Mouse (Mus musculus) thymus, postnatal 25 days (tissue): ENCODE results near the gene Rnase4.

Experiments
- DNase-seq: peaks from one replicate; pipeline ENCODE4 v3.0.0; 2022

Gene Rnase4

DNA sequence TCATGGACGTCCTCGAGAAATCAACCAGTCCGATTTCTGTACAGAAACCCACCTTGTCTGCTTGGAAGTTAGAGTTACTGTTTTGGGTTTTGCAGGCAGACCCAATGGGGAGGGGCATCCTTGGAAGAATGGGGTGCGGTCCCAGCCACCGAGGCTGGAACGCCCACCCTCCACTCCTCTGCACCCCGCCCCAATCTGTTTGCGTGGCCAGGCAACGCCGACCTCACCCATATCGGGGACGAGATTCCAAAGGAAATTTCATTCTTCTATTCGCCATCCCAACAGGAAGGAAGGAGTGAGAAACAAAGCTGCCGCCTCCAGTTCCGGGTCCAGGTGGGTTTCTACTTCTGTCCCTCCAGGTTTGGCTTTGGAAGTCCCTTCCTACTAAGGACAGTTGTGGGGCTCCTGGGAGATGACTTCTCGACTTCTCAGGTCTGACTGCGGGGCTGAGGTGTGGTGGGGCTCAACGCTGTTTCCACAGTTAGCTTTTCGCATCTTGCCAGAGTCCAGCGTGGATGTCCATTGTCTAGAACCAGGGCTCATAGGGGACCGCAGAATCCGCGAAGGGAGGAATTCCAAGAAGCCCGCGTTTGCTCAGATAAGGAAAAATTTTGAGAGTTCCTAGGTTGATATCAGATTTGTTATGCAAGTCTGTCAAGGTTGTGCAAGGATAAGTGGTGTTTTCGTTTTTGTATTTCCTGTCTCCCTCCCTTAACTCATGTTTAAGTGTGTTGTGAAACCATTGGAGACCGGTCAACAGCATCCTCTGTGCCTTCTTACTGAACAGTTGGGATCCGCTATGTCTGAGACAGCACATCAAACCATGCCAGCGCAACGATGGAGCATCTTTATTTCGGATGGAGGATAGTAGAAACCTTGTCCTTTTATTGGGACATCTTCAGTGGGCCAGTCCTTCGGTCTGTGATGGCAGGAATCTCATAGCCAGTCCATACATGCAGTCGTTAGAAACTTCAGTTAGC lies at the start of gene Rnase4, which contains the start of gene Ang:
Gene Rnase4, plus strand, starts transcription at position 157 of the 980 bp plus-strand sequence.
Gene Ang, plus strand, starts transcription at position 230 of the 980 bp plus-strand sequence.
- DNase-seq: no peak

DNA sequence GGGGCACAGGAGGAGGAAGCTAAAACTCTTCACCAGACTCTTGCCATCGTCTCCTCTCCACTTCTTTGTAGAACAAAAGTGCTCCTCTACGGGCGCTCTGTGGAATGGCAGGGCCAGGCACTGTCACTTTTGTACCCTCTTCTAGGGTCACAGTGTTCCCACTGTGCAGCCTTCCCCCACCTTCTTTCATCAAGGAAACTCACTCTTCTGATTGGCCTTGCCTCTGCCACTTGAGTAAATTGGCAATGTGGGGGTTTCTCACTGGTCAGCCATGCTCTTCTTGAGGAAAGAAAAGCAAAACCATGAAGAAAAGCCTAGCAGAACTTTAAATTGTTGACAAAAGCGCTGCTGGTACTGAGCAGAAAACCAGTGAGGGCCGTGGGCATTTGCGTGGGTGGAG lies 49.1 kb upstream of the Rnase4 start, which contains the start of gene Rnase9:
Gene Rnase9, minus strand, starts transcription at position 101 of the 400 bp plus-strand sequence.
- DNase-seq: no peak

DNA sequence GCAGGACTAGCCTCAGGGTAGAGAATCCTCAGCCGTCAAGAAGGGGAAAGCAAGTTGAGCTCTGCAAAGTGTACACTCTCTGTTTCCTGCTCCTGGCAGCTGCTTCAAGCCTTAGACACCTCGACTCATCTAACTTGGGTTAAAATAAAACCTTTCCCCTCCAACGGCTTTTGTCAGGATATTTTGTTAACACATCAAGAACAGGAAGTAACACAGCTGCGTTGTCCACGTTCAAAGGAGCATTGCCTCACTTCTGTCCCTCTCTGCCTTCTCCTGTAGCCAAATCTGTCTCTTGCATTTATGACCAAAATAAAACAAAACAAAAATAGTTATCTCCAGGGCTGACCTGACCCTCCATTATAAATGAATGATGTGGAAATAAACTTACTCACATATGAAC lies 43.0 kb upstream of the Rnase4 start:
- no peak for DNase-seq

DNA sequence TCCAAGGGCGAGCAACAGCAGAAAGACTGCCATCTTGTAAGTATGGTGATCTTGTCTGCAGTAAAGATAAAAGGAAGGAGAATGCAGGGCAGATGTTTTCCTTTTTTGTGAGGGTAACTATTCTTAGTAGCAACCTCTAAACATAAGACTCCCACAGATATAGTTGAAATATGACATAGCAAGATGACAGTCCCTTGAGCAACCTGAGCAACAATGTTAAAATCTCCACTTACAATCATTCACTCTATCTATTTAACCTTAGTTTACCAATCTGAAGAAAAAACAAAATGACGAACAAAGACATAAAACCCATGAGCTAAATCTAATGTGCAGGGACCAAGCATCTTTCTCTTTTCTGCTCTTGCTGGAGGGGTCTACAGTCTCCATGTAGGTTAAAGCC lies 40.8 kb upstream of the Rnase4 start, which contains the start of gene Rnase11:
Gene Rnase11, minus strand, starts transcription at position 101 of the 400 bp plus-strand sequence.
- no peak for DNase-seq

DNA sequence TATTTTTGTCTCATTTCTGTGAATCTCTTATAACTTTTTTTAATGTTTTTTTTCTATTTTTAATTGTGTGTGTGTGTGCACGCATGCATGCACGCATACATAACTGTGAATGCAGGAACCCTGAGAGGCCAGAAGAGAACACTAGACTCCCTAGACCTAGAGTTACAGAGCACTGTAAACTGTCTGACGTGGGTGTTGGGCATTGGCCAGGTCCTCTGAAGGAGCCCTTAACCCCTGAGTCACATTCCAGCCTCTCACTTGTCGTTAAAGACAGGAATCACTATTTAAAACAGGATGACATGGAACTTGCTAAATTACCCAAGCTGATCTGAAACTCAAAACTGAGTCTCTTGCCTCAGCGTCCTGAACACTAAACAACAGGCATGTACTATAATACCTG lies 38.9 kb upstream of the Rnase4 start:
- DNase-seq: no peak

DNA sequence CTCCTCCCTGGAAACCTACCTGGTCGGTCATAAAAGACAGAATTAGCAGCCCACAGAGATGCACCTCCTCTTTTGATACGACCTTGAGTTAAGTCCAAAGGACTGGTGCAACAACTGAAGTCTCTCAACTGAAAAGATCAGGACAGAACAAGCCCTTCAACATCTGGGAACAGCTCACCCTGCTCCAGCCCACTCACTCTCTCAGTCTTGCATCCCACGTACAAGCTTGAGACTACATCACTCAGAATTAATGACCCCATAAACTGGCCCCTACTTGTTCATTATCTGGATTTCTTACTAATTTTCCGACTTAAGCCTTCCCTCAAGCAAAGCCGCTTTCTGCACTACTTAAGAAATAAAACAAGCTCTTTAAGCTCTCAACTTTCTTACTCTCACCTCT lies 37.7 kb upstream of the Rnase4 start:
- no peak for DNase-seq

DNA sequence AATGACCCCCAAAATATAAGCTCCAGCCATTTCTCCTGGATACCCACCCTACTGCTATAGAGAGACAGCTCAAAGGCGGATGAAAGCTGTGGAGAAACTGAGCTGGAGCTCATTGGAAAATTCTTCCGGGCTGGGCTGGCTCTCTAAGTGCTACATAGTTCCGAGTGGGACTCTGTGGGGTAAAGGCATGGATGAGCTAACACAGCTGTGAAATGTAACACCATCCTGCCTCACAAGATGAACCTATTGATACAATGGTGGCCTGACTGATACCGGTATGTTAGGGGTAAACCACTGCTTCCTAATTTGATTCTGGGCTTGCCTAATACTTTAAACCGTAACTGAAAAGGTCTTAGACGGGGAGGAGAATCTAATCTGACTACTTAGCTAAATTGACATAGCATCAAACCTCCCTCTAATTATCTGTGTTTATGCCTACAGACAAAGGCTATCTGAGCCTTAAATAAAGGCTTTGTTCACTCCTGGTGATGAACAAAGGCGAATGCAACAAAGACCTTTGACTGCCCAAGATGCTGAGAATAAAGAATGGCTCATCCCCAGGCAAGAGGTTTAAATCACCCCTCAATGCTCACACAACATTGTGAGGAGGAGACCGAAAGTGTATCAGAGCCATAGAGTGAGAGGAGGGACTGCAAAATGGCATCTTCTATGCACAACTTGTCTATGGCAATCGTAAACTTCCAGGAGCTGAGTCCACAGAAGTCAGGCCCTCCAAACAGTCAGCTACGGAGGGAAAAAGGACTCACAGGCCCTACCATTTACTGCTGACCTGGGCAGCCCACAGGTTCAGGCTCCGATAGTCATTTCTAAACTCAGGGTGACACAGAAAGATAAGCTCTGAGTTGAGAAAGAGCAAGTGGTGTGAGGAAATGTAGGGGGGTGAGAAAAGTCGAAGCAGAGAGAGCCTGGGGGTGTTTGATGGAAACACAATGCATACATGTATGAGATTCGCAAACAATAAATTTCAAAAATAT lies 36.3 kb upstream of the Rnase4 start:
- no peak for DNase-seq

DNA sequence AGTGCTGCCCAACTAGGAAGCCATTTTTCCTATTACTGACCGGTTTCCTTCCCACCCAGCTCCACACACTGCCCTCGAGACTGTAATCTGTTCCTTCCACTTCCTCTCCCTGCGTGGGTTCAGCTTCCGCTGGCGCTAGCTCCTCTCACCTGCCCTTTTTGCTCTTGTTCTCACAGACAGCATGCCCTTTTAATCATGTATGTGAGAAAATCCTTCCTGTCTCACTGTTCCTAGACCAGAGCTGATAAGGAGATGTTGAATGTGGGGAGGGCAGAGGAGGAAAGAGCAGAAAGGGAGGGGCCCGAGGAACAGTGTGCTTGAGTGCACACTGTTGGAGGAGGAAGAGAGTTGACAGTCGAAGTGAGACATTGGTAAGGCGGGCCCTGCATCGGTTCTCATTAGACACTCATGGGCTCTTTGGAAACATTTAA lies 33.5 kb upstream of the Rnase4 start, which contains the start of gene Rnase12:
Gene Rnase12, minus strand, starts transcription at position 261 of the 431 bp plus-strand sequence.
- DNase-seq: no peak

DNA sequence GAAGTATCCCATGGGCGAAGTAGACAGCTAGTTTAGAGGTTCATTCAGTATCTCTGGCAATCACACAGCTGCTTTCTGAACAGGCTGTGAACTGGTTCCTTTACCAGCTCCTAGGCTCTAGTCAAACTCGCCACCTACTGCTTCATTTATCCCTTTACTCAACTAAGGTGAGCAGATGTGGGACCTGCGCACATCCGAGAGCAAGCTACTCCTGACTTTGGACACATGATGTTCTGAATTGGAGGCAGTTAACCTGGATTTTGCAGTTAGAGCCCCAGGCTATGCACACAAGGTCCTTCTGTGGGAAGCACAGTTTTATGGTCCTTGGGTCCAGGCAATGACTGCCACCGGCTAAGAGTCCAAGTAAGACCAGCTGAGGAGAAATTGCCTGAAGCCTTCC lies 30.1 kb upstream of the Rnase4 start:
- no peak for DNase-seq

DNA sequence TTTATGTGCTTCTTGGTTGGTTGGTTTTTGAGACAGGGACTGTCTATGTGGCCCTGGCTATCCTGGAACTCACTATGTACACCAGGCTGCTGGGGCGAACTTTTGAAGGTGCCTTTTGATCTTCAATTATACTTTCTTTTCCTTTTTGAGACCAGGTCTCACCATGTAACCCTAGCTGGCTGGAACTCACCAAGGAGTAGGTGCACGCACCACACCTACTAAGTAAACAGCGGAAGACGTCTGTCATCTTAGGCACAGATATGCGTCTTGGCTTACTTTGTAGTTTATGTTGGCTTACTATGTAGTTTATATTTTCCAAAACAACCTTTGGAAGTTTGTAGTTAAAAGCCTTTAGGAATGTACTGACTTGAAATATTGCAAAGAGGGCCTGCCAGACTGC lies 21.9 kb upstream of the Rnase4 start:
- no peak for DNase-seq

DNA sequence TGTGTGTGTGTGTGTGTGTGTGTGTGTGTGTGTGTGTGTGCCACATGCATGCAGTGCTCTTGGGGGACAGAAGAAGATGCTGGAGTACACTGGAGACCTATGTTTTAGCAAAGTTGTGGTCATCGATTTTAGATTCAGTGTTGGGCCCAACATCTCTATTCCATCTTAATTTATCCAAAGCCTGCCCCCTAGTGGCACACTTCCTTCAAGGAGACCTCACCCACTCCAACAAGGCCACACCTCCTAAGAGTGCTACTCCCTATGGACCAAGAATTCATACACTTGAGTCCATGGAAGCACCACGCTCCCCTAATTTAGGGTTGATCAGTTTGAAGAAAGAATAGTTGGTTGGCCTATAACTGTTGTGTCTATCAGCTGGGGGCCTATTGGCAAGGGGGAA lies 21.3 kb upstream of the Rnase4 start:
- DNase-seq: peak; percentile 43

DNA sequence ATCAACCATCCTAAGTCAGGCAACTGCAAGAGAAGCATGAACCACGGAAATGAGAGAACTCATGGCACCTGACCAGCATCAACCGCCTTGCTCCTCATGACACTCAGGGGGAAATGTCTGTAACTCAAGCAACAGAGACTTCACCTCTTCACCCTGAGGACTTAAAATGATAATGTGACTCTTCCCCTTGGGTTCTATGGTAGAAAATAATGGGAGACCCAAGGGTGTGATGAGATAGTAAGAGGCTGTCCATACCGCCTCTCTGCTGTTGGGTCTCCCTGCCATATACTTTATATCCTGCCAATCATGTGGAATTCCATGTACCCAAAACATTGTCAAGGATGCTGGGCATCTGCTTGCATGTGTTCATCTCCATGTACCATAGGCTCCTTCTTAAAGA lies 16.5 kb upstream of the Rnase4 start, which contains the start of gene Olfr750:
Gene Olfr750, minus strand, starts transcription at position 101 of the 400 bp plus-strand sequence.
- DNase-seq: no peak

DNA sequence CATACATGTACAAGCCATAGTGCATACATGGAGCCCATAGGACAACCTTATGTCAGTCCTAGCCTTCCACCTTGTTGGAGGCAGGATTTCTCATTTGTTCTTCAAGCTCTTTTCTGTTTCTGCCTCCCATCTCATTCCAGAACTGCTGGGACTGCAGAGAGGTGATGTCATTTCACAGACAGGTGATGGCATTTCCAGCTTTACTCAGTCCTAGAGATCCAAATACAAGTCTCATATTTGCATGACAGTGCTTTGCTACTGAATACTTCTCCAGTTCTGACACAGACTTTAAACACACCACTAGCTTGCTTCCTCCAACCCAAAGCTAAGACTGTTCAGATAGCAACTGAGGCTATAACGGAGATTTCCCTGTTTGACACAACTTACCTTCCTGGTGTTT lies 11.7 kb upstream of the Rnase4 start:
- DNase-seq: no peak

DNA sequence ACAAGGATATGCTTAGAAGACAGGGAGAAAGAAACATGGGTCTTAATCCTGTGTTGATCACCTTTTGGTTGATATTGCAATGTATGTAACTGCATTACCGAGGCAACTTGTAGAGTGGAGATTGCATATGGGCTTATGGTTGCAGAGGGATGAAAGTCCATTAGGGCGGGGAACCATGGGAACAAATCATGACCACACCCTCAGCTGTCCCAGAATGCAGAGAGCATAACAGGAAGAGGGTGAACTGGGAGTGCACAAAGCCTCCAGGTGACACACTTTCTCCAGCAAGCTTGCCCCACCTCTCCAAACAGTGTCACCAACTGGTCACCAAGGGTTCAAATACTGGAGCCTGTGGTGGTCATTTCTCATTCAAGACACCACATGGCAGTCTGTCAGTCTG lies 9.8 kb upstream of the Rnase4 start:
- no peak for DNase-seq

DNA sequence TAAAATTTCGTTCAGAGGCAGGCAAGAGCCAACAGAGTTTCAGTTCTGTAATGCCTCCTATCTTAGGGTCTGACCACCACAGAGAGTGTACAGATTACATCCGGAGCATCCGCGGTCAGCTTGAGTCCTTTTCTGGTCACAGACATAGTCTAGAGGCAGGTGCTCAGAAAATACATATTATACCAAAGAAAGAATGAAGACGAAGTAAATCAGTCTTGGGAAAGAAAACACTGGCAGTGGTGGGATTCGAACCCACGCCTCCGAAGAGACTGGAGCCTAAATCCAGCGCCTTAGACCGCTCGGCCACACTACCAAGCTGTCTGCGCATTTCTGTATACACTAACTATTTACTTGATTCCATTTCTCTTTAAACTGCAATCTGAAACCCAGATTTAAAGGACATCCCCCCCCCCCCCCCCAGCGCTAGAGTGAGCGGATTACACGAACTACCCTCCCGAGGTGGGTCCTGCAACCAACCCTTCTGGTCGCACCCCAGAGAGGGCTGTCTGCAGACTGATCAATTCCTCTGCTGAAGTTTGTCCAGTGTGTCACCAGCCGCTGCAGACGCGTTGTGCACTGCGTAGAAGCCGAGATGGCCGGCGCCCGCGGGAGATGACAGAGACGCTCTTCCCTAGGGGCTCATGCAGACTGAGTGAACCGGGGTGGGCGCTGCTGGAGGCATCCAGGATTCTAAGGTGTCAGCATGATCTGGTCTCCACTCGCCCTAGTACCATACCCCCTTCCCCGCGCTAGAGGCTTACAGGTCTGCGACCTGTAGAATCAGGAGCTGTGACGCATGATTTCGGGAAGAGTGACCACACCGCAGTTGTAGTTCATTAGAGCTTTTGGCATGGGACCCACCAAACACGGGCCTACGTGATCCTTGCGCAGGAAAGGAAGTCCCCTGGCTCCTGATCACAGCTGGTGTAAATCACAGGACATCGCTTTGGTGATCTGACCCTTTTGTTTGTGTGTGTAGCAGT lies 8.0 kb upstream of the Rnase4 start:
- DNase-seq: peak; percentile 76

DNA sequence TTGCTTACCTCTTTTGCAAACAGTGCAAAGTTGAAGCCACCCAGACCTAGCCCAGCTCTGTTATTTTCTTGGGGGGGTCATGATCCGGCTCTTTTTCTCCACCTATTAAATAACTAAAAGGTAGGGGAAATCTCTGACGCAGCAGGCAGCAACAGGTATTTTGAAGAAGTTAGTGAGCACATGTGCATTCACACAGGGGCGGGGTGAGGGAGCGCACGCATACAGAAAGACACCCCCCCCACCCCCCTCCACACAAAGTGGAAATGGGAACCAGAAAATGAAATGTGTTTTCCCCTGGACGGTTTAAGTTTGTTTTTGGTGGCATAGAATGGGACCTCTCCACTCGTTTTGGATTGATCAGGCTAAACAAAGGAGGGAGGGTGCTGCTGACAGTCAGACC lies 7.1 kb upstream of the Rnase4 start:
- DNase-seq: no peak

DNA sequence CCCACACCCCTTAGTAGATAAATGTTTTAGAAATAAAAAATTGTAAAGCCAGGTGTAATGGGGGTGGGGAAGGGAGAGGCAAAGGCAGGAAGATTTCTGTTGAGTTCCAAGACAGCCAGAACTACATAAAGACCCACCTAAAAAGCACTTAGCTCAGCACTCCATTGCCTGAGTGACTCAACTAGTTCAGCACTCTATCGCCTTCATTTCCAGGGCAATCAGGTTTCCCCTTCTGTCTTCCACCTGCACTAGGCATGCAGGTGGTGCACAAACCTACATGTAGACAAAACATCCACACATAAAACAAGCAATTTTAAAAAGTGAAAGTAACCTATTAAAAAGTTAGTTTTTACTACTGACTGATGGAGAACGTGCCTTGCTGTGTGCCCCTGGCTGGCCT lies 5.8 kb upstream of the Rnase4 start:
- DNase-seq: no peak

DNA sequence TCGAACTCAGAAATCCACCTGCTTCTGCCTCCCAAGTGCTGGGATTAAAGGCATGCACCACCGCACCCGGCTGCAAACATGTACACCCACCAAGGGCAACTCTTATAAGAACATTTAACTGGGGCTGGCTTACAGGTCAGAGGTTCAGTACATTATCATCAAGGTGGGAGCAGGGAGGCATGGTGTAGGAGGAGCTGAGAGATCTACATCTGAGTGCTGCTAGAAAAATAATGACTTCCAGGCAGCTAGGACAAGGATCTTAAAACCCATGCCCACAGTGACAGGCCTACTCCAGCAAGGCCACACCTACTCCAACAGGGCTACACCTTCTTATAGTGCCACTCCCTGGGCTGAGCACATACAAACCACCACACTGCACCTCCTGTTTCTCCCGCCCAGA lies 5.0 kb upstream of the Rnase4 start:
- no peak for DNase-seq

DNA sequence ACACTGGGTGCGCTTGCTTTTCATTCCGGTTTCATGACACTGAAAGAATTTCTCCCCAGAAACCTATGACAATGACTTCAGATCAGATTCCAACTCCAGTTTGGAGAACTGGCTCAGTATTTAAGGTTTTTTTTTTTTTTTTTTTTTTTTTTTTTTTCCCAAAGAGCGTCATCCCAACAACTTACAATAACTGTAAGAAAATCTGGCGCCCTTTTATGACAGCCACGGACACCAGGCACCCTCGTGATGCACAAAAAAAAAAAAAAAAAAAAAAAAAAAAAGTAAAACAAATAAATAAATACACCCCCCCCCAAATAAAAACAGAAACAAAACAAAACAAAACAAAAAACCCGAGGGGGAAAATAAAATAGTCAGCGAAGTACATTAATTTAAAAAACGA lies 3.1 kb upstream of the Rnase4 start:
- DNase-seq: no peak

DNA sequence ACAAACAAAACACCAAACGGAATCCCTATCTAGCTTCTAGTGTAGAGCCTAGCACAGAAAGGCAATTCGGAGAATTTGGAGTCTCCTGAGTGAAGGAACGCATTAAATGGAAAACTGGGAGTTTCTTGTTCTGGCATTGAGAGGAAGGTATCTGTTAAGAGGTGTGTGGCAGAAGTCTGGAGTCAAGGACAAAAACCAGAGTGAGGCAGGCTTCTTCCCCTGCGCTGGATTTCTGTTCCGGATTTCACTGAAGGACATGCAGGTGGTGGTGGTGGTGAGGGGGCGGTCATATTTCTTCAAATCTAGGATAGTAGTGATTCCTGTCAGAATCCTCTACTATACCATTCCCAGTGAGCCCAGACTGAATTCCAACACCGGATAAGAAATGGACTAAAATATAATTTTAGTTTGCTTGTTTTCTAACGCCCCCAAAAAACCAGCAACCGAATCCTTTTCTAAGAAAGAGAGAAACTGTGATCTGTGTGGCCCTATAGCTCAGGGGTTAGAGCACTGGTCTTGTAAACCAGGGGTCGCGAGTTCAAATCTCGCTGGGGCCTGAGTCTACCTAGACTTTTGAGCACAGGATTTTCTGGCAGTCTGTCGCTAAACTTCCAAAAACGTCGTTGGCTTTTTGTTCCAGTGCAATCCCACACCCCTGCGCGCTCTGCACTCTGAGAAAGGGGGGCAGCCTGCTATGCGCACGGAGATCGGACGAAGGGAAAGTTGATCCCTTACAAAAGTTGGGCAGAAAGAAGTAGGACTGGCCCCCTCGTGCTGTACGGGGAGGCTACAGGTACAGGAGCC lies 2.5 kb upstream of the Rnase4 start:
- DNase-seq: peak; percentile 84
